Mouse (Mus musculus): ENCODE results near the gene Efcab5.

The Efcab5 gene

DNA sequence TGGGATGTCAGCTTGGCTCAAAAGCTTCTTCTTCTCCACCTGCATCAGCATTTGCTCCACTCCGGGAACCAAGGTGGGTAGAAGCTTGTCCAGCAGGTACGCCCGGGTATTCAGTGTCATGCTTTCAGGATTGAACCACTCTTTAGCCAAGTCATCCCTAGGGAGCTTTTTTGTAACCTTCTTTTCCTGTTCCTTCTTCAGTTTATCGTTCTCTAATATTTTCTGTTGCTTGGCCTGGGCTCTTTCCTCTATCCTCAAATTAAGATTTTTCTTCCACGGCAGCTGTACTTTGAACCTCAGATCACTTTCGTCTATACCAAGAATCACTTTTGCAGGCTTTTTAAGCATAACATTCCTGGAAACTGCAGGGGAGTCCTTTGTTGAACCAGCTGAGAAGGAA lies at the start of gene Efcab5:
Gene Efcab5 (minus strand): TSS at position 101 of the 400 bp plus-strand sequence.
- in situ Hi-C loops (cut with MboI, MseI) = no loop called here

DNA sequence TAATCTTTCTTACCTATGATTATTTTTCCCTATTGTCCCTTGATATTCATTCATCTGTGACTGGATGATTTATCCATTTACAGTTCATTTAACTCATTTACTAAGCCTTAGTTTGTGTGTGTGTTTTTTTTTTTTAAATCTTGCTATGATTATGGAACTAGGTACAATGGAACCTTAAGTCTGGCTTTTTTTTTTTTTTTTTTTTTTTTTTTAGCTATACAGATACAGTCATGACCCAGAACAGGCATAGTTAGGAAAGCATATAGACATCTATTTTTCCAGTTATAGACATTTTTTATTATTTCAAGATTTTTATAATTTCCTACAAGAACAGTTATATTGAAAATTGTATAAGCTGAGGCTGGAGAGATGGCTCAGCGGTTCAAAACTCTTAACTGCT lies 46.5 kb upstream of the Efcab5 start:
- in situ Hi-C loops (cut with MboI, MseI) = no loop called here

DNA sequence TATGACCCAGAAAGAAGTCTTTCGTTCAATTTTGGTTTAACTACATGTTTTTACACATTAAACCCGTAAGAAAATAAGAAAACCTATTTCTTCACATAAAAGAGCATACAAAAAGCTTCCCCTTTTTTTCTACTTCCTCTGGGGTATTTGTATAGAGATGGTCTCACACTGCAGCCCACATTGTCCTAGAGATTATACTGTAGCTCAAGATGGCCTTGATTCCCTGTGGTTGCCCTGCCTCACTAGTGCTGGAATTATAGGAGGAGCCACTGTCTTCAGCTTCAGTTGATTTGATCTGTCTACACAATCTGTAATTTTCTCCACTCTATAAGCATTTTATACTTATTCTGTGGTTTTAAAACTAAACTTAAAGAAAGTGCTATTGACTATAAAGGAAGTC lies 42.7 kb upstream of the Efcab5 start:
- in situ Hi-C loops (cut with MboI, MseI) = no loop called here

DNA sequence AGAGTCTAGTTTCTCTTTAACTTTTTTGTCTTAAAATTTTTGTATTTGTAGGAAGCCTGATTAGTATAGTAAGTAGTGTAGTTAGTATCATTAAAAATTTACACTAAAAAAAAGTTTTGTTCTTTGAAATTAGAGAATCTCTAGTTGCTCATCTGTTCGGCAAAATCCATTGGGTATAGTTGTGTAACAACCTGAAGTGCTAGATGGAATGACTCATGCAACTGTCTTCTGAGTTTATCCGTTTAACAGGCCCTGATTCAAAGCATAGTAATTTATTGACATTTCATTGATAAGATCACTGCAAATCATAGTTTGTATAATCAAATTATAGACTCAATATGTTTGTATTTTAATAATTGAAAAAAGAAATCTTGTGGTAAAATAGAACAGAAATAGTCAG lies 42.0 kb upstream of the Efcab5 start:
- in situ Hi-C loops (cut with MboI, MseI) = no loop called here

DNA sequence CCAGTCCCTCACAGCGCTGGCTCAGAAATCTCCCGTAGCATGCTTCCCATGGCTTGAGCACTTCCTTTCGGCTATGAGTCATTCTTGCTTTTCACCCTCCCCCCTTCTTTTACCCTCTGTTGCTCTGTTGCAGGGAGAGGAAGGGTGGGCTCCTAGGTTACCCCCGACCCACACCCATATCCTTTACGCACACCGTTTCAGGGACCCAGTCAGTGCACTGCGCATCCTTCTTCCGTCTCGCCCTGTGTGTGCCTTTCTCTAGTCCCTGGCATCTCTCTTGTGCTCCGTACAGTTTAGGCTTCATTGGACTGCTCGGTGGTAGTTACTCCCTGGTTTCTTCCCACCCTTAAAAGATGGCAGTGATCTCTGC lies 28.0 kb upstream of the Efcab5 start:
- in situ Hi-C loops (cut with MboI, MseI) = loop anchor here (10.0 kb wide), 1 partner anchor 1318 kb away; the partner anchor contains the start of genes Ift20 and Tnfaip1

DNA sequence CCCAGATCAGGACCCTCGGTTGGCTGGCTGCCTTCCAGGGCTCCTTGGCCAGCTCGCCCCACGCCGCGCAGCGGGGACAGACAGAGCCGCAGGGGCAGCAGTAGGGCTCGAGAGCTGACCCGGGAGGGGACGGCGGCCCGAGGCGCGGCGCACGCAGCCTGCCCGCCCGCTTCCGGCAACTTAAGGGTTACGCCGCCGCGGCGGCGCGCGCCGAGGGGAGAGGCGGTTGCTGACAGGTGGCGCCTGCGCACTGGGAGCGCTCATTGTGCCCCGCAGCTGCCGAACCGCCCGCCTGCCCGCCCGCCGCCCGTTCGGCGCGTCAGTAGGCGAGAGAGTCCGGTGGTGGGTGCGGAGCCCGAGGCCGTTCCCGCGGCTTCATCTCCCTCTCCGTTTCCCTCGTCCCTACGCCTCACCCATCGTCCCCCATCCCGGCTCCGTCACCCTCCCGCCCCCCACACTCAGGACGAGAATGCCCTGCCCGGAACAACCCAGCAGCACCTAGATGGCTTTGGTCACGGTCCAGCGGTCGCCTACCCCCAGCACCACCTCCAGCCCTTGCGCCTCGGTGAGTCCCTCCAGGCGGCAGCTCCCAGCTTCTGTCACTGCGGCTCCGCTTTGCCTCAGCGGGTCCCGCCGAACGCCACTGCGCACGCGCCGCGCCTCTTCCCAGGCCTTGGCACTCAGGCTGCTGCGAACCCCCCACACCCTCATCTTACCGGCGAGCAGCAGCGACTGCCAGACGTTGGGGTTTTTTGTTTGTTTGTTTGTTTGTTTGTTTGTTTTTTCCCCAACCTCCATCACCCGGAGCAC lies 27.4 kb upstream of the Efcab5 start, which contains the start of gene Ssh2:
Gene Ssh2 (plus strand): TSS at position 337 of the 810 bp plus-strand sequence.
- in situ Hi-C loops (cut with MboI, MseI) = loop anchor here (10.0 kb wide), 1 partner anchor 1319 kb away; the partner anchor contains the start of genes Ift20 and Tnfaip1

DNA sequence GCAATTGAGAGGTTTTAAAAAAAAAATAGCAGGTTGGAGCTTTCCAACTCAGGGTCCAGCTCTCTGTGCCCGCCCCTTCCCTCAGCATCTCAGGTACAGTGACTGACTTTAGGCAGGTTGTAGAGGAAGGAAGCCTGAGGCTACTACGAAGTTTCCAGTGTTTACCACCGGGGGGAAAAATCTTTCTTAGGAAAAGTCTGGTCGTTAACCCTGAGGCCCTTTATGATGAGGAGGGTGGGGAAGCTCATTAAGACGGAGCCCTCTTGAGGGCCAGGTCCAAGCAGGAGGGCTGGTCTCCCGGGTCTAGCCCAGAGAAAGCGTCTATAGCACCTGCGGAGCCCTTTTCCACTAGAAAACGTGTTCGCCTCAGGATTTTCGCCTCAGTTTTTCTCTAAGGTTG lies 26.7 kb upstream of the Efcab5 start:
- in situ Hi-C loops (cut with MboI, MseI) = loop anchor here (10.0 kb wide), 1 partner anchor 1319 kb away; the partner anchor contains the start of genes Ift20 and Tnfaip1

DNA sequence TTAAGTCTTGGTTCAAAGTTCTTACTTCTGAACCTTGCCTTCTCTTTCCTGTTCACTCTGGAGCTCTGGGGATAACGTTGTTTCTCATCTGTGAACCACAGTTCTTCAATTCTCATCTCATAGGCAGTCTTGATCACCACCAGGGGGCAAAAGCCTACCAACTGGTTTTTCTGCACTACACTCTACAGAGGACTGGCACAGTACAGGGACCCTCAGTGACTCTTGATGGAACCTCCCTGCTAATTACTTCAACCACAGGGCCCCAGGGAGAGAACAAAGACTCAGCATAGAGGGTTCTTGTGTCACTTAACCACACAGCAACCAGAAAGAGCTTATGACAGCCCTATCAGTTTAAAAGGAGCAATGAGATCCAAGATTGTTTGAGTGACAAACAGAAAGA lies 26.0 kb upstream of the Efcab5 start:
- in situ Hi-C loops (cut with MboI, MseI) = loop anchor here (5.0 to 10.0 kb wide), 2 partner anchors 98 to 1320 kb away; partner anchors contain the start of genes Ift20 and Tnfaip1

DNA sequence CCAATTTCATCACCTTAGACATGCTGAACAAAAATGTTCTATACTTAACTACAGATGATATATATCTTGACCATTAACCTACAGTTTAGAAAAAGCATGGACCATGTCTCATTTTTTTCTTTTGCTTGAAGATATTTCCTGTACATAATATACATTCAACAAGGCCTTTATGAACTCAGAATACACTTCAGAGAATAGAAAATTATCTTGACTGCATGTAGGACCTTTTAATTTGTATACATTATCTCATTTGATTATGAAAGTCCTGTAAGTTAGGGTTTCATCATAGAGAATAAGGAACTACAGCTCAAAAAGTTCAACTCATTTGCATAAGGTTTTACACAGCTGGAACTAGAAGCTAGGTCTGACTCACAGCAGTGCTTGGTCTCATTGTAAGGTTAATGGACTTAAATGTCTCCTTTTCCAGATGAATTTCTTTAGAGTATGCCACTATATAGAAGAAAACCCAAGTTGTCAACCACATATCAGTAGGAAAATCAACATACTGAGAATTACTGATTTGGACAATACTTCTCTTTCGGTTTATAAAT lies 25.4 kb upstream of the Efcab5 start:
- in situ Hi-C loops (cut with MboI, MseI) = loop anchor here (5.0 to 10.0 kb wide), 2 partner anchors 98 to 1321 kb away; partner anchors contain the start of genes Ift20 and Tnfaip1

DNA sequence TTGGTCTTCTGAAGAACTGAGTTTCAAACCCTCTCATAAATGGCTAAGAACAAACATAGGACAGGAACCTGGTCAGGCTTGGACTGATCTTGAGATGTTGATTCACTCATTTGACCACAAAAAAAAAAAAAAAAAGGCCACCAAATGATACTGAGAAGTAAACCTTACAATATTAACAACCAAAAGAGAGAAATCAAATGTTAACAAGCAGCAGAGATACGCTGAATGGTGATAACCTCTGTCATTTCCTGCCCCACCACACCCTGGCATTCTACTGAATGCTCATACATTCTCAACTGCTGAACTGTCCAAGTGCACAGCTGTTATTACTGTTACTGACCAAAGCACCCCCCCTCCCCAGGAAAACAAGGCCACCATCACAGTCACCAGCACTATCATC lies 11.9 kb upstream of the Efcab5 start:
- in situ Hi-C loops (cut with MboI, MseI) = no loop called here

DNA sequence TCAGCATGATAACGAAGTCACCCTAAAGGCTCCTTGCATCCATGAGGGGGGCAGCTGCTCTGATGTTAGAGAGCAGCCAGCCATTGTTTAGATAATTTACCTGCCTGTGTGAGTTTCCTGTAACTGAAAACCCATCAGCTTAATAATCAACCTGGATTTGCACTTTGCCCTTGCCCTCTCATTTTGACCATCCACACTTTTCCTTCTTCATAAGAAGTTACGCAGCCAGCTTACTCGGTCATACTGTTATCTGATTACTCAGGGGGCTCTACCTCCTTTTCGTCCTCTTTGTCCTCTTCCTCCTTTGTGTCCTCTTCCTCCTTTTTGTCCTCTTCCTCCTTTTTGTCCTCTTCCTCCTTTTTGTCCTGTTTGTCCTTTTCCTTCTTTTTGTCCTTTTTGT lies 10.9 kb upstream of the Efcab5 start:
- in situ Hi-C loops (cut with MboI, MseI) = loop anchor here (10.0 kb wide), 1 partner anchor 395 kb away; no protein-coding TSS in a partner anchor

DNA sequence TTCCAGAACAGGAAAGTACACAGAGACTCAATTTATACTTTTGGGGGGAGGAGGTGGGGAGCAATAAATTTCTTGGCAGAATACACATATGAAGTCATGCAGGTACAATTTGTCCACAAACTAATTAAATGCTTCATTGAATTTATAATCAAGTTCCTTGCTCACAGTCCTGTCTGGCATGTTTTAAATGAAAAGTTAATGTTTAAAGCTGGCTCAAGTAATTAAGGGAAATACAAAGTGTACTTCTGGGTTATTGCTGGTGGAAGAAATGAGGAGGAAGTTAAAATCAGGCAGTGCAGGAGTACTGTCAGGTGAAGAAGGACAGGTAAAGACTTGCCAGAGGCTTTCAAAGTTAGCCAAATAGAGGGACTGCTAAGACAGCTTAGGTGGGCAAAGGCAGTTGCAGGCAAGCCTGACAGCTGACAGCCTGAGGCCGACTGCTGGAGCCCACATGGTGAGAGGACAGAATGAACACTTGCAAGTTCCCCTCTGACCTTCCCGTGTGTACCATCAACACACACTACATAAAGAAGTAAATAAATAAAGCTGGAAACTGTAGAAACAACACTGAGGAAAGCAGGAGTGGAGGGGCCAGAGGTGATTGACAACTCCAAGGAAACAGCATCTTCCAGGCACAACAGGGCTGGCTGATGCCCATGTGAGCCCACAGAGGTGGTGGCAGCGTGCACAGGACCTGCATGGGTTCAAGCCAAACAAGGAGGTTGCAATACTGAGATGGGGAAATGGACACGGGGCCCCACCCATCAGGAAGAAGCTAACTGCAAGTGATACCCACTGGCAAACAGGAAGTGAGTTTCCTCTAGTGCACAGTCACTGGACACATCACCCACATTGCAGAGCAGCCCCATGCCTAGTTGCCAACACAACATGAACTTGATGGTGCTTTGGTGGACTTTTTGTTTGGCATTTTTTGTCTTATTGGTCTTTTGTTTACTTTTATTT lies 7.7 kb upstream of the Efcab5 start:
- in situ Hi-C loops (cut with MboI, MseI) = loop anchor here (10.0 kb wide), 1 partner anchor 392 kb away; no protein-coding TSS in a partner anchor

DNA sequence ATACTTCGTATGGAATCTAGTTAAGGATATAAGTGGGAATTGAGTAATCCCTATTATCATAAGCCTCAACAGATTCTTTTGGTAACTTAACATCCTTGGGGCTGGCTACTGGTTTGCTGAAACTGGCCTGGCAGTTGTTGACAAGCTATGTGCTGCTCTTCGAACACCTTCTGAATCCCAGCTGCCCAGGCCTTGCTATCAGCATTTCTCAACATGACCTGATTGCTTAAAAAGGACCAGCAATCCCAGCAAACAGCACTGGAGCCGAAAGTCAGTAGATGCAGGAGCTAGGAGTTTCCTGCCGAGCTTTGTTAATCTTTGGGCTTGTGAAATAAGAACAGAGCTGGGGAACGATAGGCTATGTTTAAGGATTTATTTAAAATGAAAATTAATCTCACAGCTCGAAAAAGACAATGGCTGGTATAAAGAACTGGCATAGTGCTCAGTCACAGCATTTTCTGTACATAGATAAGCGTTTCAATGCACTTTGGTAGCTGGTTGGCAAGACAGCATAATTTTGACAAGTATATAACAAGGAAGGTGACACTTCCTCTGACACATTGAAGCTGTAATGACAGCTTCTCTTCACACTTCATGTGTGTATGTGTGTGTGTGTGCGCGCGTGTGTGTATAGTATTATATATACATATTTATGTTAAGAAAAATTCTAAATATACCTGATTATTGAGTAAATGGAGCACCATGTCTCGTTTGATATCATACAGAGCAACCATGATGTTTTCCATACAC lies 6.8 kb upstream of the Efcab5 start:
- in situ Hi-C loops (cut with MboI, MseI) = loop anchor here (10.0 kb wide), 1 partner anchor 391 kb away; no protein-coding TSS in a partner anchor

DNA sequence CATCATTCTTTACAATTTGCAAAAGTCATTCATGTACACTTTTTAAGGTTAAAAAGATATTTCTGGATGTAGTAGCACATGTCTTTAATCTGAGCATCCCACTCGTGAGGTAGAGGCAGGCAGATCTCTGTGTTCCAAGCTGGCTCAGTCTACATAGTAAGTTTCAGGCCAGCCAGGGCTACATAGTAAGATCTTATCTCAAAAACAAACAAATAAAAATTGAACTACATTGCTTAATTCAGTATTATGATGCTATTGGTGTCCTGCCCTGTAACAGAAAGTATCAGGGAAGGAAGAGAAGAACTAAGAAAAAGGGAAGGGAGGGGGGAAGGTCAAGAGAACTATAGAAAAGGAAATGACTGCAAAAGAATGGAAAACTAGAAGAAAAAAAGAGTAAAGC lies 6.0 kb upstream of the Efcab5 start:
- in situ Hi-C loops (cut with MboI, MseI) = loop anchor here (10.0 kb wide), 1 partner anchor 390 kb away; no protein-coding TSS in a partner anchor

DNA sequence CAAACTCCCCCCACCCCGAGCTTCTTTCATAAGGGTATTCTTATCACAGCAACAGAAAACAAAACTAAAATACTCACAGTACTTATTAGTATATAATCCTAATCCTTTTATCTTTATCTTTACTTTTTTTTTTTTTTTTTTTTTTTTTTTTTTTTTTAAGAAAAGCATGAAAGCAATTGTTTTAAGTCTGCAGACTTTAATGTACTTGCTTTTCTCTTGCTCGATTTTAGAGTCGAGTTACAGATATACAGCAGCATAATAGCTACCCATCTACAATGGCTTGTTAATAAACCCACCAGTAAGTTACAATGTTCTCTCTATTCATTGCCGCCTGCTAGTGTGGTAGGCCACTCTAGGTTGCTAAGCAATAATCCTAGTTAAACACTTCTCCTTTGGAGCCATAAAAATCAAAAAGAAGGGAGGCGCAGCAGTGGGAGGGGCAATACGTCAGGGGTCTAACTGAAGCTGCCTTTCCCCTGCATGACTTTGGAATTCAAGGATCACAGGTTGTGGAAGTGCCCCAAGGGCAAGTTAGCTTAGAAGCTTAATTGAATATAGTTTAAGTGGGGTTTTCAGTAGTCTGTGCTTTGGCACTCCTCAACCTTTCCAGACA lies 5.3 kb upstream of the Efcab5 start:
- in situ Hi-C loops (cut with MboI, MseI) = loop anchor here (10.0 kb wide), 1 partner anchor 389 kb away; no protein-coding TSS in a partner anchor

DNA sequence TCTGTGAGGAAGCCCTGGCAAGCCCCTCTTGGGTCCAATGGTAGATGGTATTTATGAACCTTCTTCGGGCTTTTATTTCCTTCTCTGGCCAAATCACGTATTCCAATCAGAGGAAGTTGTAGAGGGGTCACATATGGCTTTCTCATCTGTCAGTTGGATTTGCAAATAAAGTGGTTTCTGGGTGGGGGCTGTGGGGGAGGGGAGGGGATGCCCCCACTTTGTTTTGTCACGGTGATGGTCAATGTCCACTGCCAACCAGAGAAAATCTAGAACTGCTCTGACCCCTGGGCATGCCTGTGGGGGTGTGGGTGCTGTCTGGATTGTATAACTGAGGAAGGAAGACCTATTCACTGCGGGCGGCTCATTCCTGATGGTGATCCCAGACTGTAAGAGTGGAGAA lies 4.6 kb upstream of the Efcab5 start:
- in situ Hi-C loops (cut with MboI, MseI) = loop anchor here (10.0 kb wide), 1 partner anchor 389 kb away; no protein-coding TSS in a partner anchor

DNA sequence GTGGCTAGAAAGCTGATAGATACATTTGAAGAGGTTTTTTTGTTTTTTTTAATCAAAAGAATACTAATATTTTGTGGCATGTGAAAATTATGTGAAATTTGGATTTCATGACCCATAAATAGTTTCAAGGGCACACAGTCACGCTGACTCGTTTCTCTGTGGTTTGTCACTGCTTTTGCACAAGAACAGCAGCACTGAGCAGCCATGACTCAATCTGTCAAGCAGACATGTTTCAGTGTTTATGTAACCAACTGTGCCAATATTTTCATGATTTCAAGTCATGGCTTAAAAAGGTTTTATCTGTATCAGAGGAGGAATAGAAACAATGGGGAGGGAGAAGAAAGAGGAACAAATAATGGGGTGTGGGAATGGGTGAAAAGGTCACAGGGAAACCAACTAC lies 3.8 kb downstream of the Efcab5 start:
- in situ Hi-C loops (cut with MboI, MseI) = no loop called here

DNA sequence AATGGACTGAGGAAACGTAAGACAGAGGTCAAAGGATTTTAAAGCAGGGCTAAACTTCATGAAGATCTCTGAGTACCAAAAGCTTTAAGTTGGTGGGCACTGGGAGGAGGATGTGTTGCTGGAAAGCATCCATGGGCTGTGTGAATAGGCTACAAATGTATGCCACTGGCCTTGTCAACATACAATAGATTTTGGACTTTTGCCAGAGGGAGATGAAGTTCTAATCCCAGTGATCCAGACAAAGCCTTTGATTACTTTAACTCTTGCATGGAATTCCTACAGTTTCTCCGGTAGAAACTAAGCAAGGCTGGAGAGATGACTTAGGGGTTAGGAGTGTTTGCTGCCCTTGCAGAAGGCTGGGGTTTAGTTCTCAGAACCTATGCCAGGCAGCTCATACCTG lies 6.2 kb downstream of the Efcab5 start:
- in situ Hi-C loops (cut with MboI, MseI) = no loop called here

DNA sequence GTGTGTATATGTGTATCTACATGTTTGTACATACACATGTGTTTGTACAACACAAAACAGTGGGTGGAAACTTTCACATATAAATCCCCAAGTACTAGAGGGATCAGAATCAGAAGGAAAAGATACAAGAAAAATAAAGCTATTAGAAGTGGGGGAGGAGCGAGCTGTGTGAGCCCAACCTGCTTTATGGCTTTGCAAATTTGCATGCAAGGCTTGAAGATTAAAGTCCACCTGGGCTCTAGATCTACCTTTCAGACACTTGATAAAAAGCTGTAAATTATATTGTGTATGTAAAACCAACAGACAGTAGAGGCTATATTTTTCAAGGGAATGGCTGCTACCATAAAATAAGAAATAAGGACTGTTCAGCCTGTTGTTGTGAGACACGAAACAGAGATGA lies 6.7 kb downstream of the Efcab5 start:
- in situ Hi-C loops (cut with MboI, MseI) = no loop called here

DNA sequence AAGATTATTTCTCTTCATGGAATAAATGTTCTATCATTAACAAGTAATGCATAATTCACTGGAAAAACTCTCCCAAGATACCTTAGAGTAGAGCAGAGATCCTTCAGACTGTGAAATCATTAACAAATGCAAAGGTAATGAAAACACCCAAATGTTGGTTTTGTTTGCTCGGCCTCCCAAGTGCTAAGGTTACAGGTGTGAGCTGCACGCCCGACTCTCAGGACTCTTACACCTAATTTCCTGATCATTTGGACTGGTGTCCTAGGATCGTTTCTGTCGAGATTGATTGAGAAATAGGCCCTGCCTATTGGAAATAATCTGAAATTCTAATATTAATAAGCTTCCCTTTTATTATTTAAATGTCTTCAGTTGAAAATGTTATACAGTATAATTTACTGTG lies 7.2 kb downstream of the Efcab5 start:
- in situ Hi-C loops (cut with MboI, MseI) = no loop called here
